Mouse (Mus musculus) stomach, postnatal 0 days (tissue): ENCODE measurements at regions not wholly inside any gene's neighbourhood (a gene's known extent, or its start where the extent isn't known, plus 50 kb on each side); places are given as distances from the start of the nearest gene placed in this dataset.

Experiments
- ATAC-seq: fragments of 200-750 bp; cut with Nextera tagmentation; 2 replicates; pipeline ENCODE4 v1.8.0; 2017; ENCODE audit not compliant: low FRiP score, low TSS enrichment
- DNase-seq: peaks from one replicate; pipeline ENCODE4 v3.0.0-alpha.2; 2016; ENCODE audit warnings: low spot score
- H3K27ac ChIP-seq: fragments of 300-500 bp; sonication (generic); replicated peaks from 2 replicates; pipeline ENCODE4 v1.5.1; 2014; ENCODE audit warnings: mild to moderate bottlenecking, control low read depth
- H3K27me3 ChIP-seq: fragments of 300-500 bp; sonication (generic); 2 replicates; pipeline ENCODE4 v1.6.1; 2014; ENCODE audit warnings: low read length; ENCODE audit not compliant: control insufficient read depth, insufficient read depth
- H3K36me3 ChIP-seq: fragments of 300-500 bp; sonication (generic); 2 replicates; pipeline ENCODE4 v1.6.1; 2014; ENCODE audit warnings: low read length, mixed read lengths; ENCODE audit not compliant: control insufficient read depth, insufficient read depth
- H3K4me1 ChIP-seq: fragments of 300-500 bp; sonication (generic); replicated peaks from 2 replicates; pipeline ENCODE4 v1.6.1; 2014; ENCODE audit warnings: antibody characterized with exemption; ENCODE audit not compliant: control insufficient read depth, insufficient read depth
- H3K4me2 ChIP-seq: fragments of 300-500 bp; sonication (generic); replicated peaks from 2 replicates; pipeline ENCODE4 v1.6.1; 2014; ENCODE audit warnings: low read depth, mild to moderate bottlenecking, control low read depth, moderate library complexity
- H3K4me3 ChIP-seq: fragments of 300-500 bp; sonication (generic); 2 replicates; pipeline ENCODE4 v1.5.1; 2014; ENCODE audit warnings: low read depth, low read length, control low read depth
- H3K9ac ChIP-seq: fragments of 300-500 bp; sonication (generic); 2 replicates; pipeline ENCODE4 v1.6.1; 2014; ENCODE audit warnings: mild to moderate bottlenecking, low read length, control low read depth, mixed read lengths
- H3K9me3 ChIP-seq: fragments of 300-500 bp; sonication (generic); 2 replicates; pipeline ENCODE4 v1.6.1; 2016; ENCODE audit warnings: low read length; ENCODE audit not compliant: control insufficient read depth
- CTCF ChIP-seq: IDR thresholded peaks from 2 replicates; pipeline ENCODE4 v1.5.1; 2016; ENCODE audit warnings: antibody characterized with exemption, low read depth, mild to moderate bottlenecking, moderate library complexity
- EP300 ChIP-seq: optimal IDR thresholded peaks from 2 replicates; pipeline ENCODE3; 2016; ENCODE audit warnings: antibody characterized with exemption
- WGBS: fragments of 180-500 bp; shearing (Covaris S2); extraction: QIAGEN DNeasy Blood & Tissue Kit; methylation state at CpG from one replicate; pipeline ENCODE4 v1.1.7; 2014; 5-methylcytosine and 5-hydroxymethylcytosine counted together

DNA sequence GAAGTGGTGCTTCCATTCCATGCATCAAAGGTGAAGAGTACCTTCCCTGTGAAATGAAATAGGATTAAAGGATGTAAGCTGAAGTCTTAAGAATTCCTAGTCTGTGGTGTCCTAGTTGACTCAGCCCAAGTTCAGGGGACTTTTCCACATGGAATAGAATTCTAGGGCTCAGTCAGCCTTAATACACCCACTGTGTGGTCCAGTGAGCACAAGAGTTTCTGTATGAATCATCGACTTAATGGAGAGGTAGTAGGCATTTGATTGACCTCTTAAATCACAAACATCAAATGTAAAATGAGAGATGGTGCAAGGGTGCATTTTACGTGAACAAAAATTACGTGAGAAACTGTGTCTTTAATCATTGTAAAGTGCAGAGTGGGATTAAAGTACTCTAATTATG is 381.1 kb downstream of the Hs3st1 start:
- Histone ChIP-seq H3K4me1 (no peaks in the 10 kb centered on the region), H3K27me3 (no peaks in the 10 kb centered on the region), H3K4me3 (no peak overlapping the region), H3K27ac (no peak overlapping the region), H3K9ac (no peak overlapping the region), H3K4me2 (no peak overlapping the region), H3K36me3 (no peaks in the 10 kb centered on the region), H3K9me3 (no peaks in the 10 kb centered on the region)
- WGBS: 74% methylated on average over 3 of the region's 3 CpGs
- no peak for ATAC-seq
- DNase-seq: no peak
- TF ChIP-seq CTCF (no peak), EP300 (no peak)

- TF ChIP-seq EP300 (no peak), CTCF (no peak)
- no peaks in the 10 kb centered on the region for H3K27me3 ChIP-seq
- ATAC-seq (no peak), DNase-seq (no peak)
- no peak overlapping the region for H3K4me3 ChIP-seq
- WGBS: 68% methylated on average over 3 of the region's 3 CpGs
- no peaks in the 10 kb centered on the region for H3K36me3 ChIP-seq
- H3K9ac ChIP-seq: no peak overlapping the region
- no peak overlapping the region for H3K27ac ChIP-seq
- no peak overlapping the region for H3K4me2 ChIP-seq
- H3K9me3 ChIP-seq: no peaks in the 10 kb centered on the region
- H3K4me1 ChIP-seq: no peaks in the 10 kb centered on the region
These were observed 406.6 kb downstream of the Hs3st1 start for GRCm38 (mm10) chr5:39348680-39349079.

DNA sequence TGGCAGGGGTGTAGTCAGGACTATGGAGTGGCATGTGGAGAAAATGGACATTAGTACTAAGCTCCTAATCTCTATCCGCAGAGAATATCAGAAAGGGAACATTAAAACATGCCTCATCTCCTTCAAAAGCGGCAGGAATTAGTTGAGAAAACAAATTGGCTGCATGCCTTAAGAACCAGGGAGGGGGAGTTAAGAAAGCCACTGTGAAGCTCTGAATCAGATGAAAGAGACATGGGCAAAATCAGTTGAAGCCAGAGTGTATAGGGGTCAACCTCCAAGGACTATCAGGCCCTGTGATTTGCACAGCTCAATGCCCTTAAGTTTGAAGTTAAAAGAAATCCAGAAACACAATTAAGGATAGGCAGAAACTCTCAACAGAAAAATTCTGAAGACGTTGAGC is 408.3 kb downstream of the Hs3st1 start:
- no peaks in the 10 kb centered on the region for H3K9me3 ChIP-seq
- H3K36me3 ChIP-seq: no peaks in the 10 kb centered on the region
- 67% methylated on average over 3 of the region's 3 CpGs for WGBS
- ATAC-seq (no peak), DNase-seq (no peak)
- no peak for TF ChIP-seq CTCF
- no peak for TF ChIP-seq EP300
- H3K4me2 ChIP-seq: no peak overlapping the region
- H3K27ac ChIP-seq: no peak overlapping the region
- no peaks in the 10 kb centered on the region for H3K27me3 ChIP-seq
- no peak overlapping the region for H3K9ac ChIP-seq
- no peak overlapping the region for H3K4me3 ChIP-seq
- H3K4me1 ChIP-seq: no peaks in the 10 kb centered on the region

DNA sequence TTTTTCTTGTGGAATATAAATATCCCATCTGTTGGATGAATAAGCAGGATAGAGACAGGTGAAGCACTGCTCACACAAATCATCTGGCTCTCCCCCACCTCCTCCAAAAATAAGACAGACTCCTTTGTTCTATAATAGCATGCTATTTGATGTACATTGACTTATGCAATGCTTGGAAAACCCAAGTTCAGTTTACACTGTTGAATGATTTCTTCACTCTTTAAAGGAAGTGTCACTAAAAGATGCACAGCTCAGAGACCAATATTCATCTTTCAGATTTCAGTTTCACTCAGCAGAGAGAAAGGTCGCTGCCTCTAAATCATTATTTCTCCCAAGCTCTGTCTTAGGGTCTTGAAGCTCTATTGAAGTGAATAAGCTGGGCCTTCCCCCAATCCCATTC is 417.4 kb downstream of the Hs3st1 start:
- H3K27ac ChIP-seq: no peak overlapping the region
- no peaks in the 10 kb centered on the region for H3K4me1 ChIP-seq
- H3K4me3 ChIP-seq: no peak overlapping the region
- 73% methylated on average over 1 of the region's 1 CpGs for WGBS
- H3K9me3 ChIP-seq: no peaks in the 10 kb centered on the region
- DNase-seq (no peak), ATAC-seq (no peak)
- no peaks in the 10 kb centered on the region for H3K27me3 ChIP-seq
- no peak overlapping the region for H3K9ac ChIP-seq
- H3K36me3 ChIP-seq: no peaks in the 10 kb centered on the region
- TF ChIP-seq EP300 (no peak), CTCF (no peak)
- no peak overlapping the region for H3K4me2 ChIP-seq

GRCm38 (mm10) chr5:39336484-39336985 is 418.7 kb downstream of the Hs3st1 start:
- TF ChIP-seq CTCF (no peak), EP300 (no peak)
- Histone ChIP-seq H3K36me3 (no peaks in the 10 kb centered on the region), H3K9me3 (no peaks in the 10 kb centered on the region), H3K27me3 (no peaks in the 10 kb centered on the region), H3K9ac (no peak overlapping the region), H3K4me1 (no peaks in the 10 kb centered on the region), H3K27ac (no peak overlapping the region), H3K4me2 (no peak overlapping the region), H3K4me3 (no peak overlapping the region)
- no peak for ATAC-seq
- 90% methylated on average over 2 of the region's 2 CpGs for WGBS
- no peak for DNase-seq

GRCm38 (mm10) chr5:39335321-39335720 is 420.0 kb downstream of the Hs3st1 start:
- Histone ChIP-seq H3K4me2 (no peak overlapping the region), H3K9ac (no peak overlapping the region), H3K9me3 (no peaks in the 10 kb centered on the region), H3K27ac (no peak overlapping the region), H3K4me3 (no peak overlapping the region), H3K27me3 (no peaks in the 10 kb centered on the region), H3K4me1 (no peaks in the 10 kb centered on the region), H3K36me3 (no peaks in the 10 kb centered on the region)
- ATAC-seq (no peak), DNase-seq (no peak)
- TF ChIP-seq EP300: no peak
- no peak for TF ChIP-seq CTCF
- WGBS: 67% methylated on average over 2 of the region's 2 CpGs
